Mouse (Mus musculus) kidney, postnatal 4 days (tissue): ENCODE data around the gene Taar3.

Experiments used
- DNase-seq, 2 experiments: peaks; one replicate each; pipeline ENCODE4 v3.0.0; 2021; ENCODE audit warnings: mixed read lengths in 2 of 2

Gene Taar3

GRCm38 (mm10) chr10:23949508-23950005, at the start of gene Taar3:
Gene Taar3 (plus strand): TSS chr10:23949558.
- DNase-seq = no peak

GRCm38 (mm10) chr10:23901119-23901518, 48.2 kb upstream of the Taar3 start:
- no peak for DNase-seq

GRCm38 (mm10) chr10:23905661-23906060, 43.7 kb upstream of the Taar3 start:
- no peak for DNase-seq

GRCm38 (mm10) chr10:23920056-23920455, 29.3 kb upstream of the Taar3 start, which contains the start of gene Taar1:
Gene Taar1 (plus strand): TSS chr10:23920356.
- no peak for DNase-seq

GRCm38 (mm10) chr10:23922468-23922867, 26.9 kb upstream of the Taar3 start:
- no peak for DNase-seq

GRCm38 (mm10) chr10:23923941-23924340, 25.4 kb upstream of the Taar3 start:
- DNase-seq = no peak

- no peak for DNase-seq
These were observed 11.7 kb upstream of the Taar3 start for GRCm38 (mm10) chr10:23937613-23938012.

GRCm38 (mm10) chr10:23938312-23938711, 11.0 kb upstream of the Taar3 start, which contains the start of gene Taar2:
Gene Taar2 (plus strand): TSS chr10:23938572.
- DNase-seq = no peak

- peak; percentile 25 to 30 for DNase-seq
These were observed 6.9 kb upstream of the Taar3 start for GRCm38 (mm10) chr10:23942465-23942864.

- DNase-seq = peak in 1 of 2 experiments; percentile 18
These were observed 1.3 kb upstream of the Taar3 start for GRCm38 (mm10) chr10:23948026-23948425.

- no peak for DNase-seq
These were observed 2.4 kb downstream of the Taar3 start for GRCm38 (mm10) chr10:23951714-23952113.

- peak; percentile 21 to 43 for DNase-seq
These were observed 9.7 kb downstream of the Taar3 start for GRCm38 (mm10) chr10:23959071-23959470.

- DNase-seq = no peak
These were observed 11.1 kb downstream of the Taar3 start, which contains the start of gene Taar4 for GRCm38 (mm10) chr10:23960444-23960915. Gene Taar4 (plus strand): TSS chr10:23960494.

GRCm38 (mm10) chr10:23963444-23963843, 14.1 kb downstream of the Taar3 start:
- peak; percentile 36 to 48 for DNase-seq

GRCm38 (mm10) chr10:23964921-23965610, 15.7 kb downstream of the Taar3 start:
- no peak for DNase-seq

- DNase-seq = no peak
These were observed 21.4 kb downstream of the Taar3 start, which contains the start of gene Taar5 for GRCm38 (mm10) chr10:23970656-23971165. Gene Taar5 (plus strand): TSS chr10:23970706.

- DNase-seq = no peak
These were observed 21.9 kb downstream of the Taar3 start for GRCm38 (mm10) chr10:23971256-23971655.

GRCm38 (mm10) chr10:23977958-23978357, 28.6 kb downstream of the Taar3 start:
- DNase-seq = no peak

GRCm38 (mm10) chr10:23978901-23979705, 29.7 kb downstream of the Taar3 start:
- DNase-seq = peak; percentile 80 to 86

- DNase-seq = no peak
These were observed 36.2 kb downstream of the Taar3 start, which contains the start of gene Taar6 for GRCm38 (mm10) chr10:23985546-23985945. Gene Taar6 (minus strand): TSS chr10:23985646.

- DNase-seq = no peak
These were observed 37.1 kb downstream of the Taar3 start for GRCm38 (mm10) chr10:23986419-23986818.

- DNase-seq = no peak
These were observed 44.0 kb downstream of the Taar3 start, which contains the start of gene Taar7a for GRCm38 (mm10) chr10:23993381-23993780. Gene Taar7a (minus strand): TSS chr10:23993481.

- no peak for DNase-seq
These were observed 50.3 kb downstream of the Taar3 start, which contains the start of gene Taar7b for GRCm38 (mm10) chr10:23999639-24000038. Gene Taar7b (plus strand): TSS chr10:23999939.
